Mouse (Mus musculus) lung, postnatal 0 days (tissue): ENCODE measurements around the gene Grik4. TPM values are rescaled to one million over a fixed set of nuclear protein-coding genes. Genes with fewer than 3 reads are reported as not detected.
A peak's percentile ranks its signal among the peaks of the same experiment; 100 is the strongest.

Experiments used
- ATAC-seq: fragments of 200-750 bp; cut with Nextera tagmentation; 2 replicates; pipeline ENCODE4 v1.8.0; 2017; ENCODE audit warnings: moderate library complexity
- DNase-seq: peaks from one replicate; pipeline ENCODE4 v3.0.0-alpha.2; 2016; ENCODE audit warnings: low spot score
- H3K27ac ChIP-seq: fragments of 300-500 bp; sonication (generic); 2 replicates; pipeline ENCODE4 v1.5.1; 2014; ENCODE audit warnings: antibody characterized with exemption, mild to moderate bottlenecking, low read length, mixed read lengths
- H3K27me3 ChIP-seq: fragments of 300-500 bp; sonication (generic); replicated peaks from 2 replicates; pipeline ENCODE4 v1.6.1; 2014; ENCODE audit warnings: low read length, mixed read lengths; ENCODE audit not compliant: insufficient read depth
- H3K36me3 ChIP-seq: fragments of 300-500 bp; sonication (generic); 2 replicates; pipeline ENCODE4 v1.6.1; 2014; ENCODE audit warnings: low read length, mixed read lengths; ENCODE audit not compliant: insufficient read depth
- H3K4me1 ChIP-seq: fragments of 300-500 bp; sonication (generic); 2 replicates; pipeline ENCODE4 v1.6.1; 2014; ENCODE audit warnings: antibody characterized with exemption, low read depth, low read length, mixed read lengths; ENCODE audit not compliant: insufficient read depth
- H3K4me2 ChIP-seq: fragments of 300-500 bp; sonication (generic); replicated peaks from 2 replicates; pipeline ENCODE4 v1.6.1; 2014; ENCODE audit warnings: low read depth, mild to moderate bottlenecking, low read length, moderate library complexity, mixed read lengths
- H3K4me3 ChIP-seq: fragments of 300-500 bp; sonication (generic); 2 replicates; pipeline ENCODE4 v1.5.1; 2014; ENCODE audit warnings: low read depth, low read length
- H3K9ac ChIP-seq: fragments of 300-500 bp; sonication (generic); replicated peaks from 2 replicates; pipeline ENCODE4 v1.6.1; 2014; ENCODE audit warnings: low read depth, mild to moderate bottlenecking
- H3K9me3 ChIP-seq: fragments of 300-500 bp; sonication (generic); 2 replicates; pipeline ENCODE4 v1.6.1; 2016; ENCODE audit warnings: low read length, mixed read lengths
- CTCF ChIP-seq: IDR thresholded peaks from 2 replicates; pipeline ENCODE4 v1.5.1; 2016; ENCODE audit warnings: antibody characterized with exemption, mild to moderate bottlenecking
- EP300 ChIP-seq: IDR thresholded peaks from 2 replicates; pipeline ENCODE4 v1.6.1; 2016; ENCODE audit warnings: antibody characterized with exemption, mild to moderate bottlenecking, control low read depth
- WGBS: fragments of 180-500 bp; shearing (Covaris S2); extraction: QIAGEN DNeasy Blood & Tissue Kit; methylation state at CpG from one replicate; pipeline ENCODE4 v1.1.7; 2014; 5-methylcytosine and 5-hydroxymethylcytosine counted together
- polyA plus RNA-seq: library from polyadenylated mRNA; unstranded; fragments of >200 nt; fragmentation: Nextera tagmentation; extraction: Ambion mirVana; gene quantifications from 2 replicates; pipeline ENCODE4 v1.2.1, GENCODE M21; 2015

Gene Grik4
- polyA plus RNA-seq, 1 experiment from 2014 or later = 0.47 TPM

DNA sequence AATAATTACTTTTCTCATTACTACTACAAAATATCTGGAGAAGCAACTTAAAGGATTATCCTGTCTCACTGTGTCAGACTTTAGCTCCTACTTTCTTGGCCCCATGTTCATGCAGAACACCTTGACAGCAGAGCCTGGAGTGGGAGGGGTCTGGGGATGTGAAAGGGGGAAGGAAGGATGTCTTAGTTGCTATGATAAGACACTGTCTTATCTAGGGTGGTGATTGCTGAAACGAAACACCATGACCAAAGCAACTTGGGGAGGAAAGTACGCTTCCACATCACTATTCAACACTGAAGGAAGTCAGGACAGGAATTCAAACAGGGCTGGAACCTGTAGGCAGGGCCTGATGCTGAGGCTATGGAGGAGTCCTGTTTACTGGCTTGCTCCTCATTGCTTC is 448.0 kb downstream of the Grik4 start:
- Histone ChIP-seq H3K4me3 (no peak overlapping the region), H3K9ac (no peak overlapping the region), H3K27me3 (no peaks in the 10 kb centered on the region), H3K27ac (no peak overlapping the region), H3K4me1 (no peaks in the 10 kb centered on the region), H3K36me3 (no peaks in the 10 kb centered on the region), H3K4me2 (no peak overlapping the region), H3K9me3 (no peaks in the 10 kb centered on the region)
- DNase-seq (no peak), ATAC-seq (no peak)
- 67% methylated on average over 2 of the region's 2 CpGs for WGBS
- TF ChIP-seq EP300 = no peak
- no peak for TF ChIP-seq CTCF

DNA sequence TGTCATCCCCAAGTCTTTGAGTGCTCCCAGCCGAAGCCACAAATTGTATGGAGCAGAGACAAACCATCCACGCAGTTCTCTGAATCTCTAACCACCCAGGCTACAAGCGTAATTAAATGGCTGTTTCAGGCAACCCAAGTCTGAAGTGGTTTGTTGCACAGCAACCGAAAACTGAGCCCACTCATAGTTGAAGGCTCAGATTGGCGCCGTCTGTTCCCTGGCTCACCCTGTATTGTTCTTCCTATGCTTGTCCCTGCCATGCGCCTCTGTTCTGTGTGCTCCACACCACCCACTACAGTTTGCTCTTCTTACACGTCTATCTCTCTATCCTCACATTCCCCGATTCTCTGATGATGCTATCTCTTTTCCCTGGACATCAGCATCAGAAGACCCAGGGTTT is 452.5 kb downstream of the Grik4 start:
- TF ChIP-seq EP300 = no peak
- no peak for ATAC-seq
- Histone ChIP-seq H3K36me3 (no peaks in the 10 kb centered on the region), H3K27me3 (no peaks in the 10 kb centered on the region), H3K9ac (no peak overlapping the region), H3K9me3 (no peaks in the 10 kb centered on the region), H3K27ac (no peak overlapping the region), H3K4me3 (no peak overlapping the region), H3K4me2 (no peak overlapping the region), H3K4me1 (no peaks in the 10 kb centered on the region)
- DNase-seq = no peak
- 61% methylated on average over 9 of the region's 9 CpGs for WGBS

DNA sequence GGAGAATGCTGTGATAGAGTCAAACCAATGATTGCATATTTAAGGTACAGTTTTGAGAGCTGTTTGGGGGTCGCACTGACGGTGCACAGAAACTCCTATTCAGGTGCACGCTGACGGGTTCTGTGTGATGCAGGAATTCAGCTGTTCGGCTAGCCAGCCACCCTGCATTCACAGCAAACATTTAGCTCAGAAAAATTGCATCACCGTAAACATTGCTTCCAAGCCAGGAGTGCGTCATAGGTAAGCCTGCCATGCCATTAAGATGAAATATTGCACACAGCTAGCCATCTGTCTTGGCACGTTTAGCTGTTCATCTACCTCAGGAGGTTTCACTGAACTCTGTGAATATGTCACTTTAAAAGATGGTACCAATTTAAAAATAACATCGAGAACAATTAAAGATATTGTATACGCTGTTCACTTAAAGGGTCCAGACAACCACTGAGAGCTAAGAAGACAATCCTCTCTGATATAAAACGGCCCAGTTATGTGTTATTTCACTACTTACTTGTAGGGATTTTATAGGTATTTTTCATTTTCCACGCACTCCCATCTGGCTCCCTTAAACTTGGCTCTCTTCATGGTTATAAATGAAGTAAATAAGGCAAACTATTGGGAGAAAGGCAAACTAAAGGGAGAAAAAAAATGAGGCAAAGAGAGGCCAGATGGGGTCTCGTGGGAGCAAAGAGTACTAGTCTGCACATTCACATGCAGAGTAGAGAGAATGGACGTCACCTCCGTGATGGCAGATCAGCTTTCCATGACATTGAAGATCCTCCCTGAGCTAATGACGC is 453.5 kb downstream of the Grik4 start:
- WGBS = 82% methylated on average over 16 of the region's 16 CpGs
- DNase-seq (no peak), ATAC-seq (no peak)
- Histone ChIP-seq H3K27me3 (no peaks in the 10 kb centered on the region), H3K4me1 (no peaks in the 10 kb centered on the region), H3K9me3 (no peaks in the 10 kb centered on the region), H3K36me3 (no peaks in the 10 kb centered on the region), H3K27ac (no peak overlapping the region), H3K4me3 (no peak overlapping the region), H3K4me2 (no peak overlapping the region), H3K9ac (no peak overlapping the region)
- TF ChIP-seq CTCF (no peak), EP300 (no peak)

DNA sequence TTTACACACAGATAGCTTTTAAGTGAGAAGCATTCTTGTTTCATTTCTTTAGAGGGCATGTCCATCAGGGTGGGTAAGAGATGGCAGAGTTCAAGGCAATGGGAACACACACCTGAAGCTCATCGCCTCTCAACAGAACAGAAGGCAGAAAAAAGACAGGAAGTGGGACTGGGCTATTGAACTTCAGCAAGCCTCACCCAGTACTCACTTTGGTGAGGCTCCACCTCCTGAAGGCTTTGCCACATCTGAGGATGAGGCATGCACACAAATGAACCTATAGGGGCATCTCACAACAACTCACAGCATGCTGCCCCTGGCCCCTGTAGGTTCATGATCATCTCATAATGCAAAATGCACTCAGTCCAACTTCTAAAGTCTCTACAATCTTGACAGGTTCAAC is 456.2 kb downstream of the Grik4 start:
- no peak overlapping the region for H3K4me3 ChIP-seq
- no peaks in the 10 kb centered on the region for H3K9me3 ChIP-seq
- H3K27me3 ChIP-seq = no peaks in the 10 kb centered on the region
- H3K4me2 ChIP-seq = no peak overlapping the region
- no peak for TF ChIP-seq CTCF
- no peak for TF ChIP-seq EP300
- H3K9ac ChIP-seq = no peak overlapping the region
- H3K27ac ChIP-seq = no peak overlapping the region
- DNase-seq = no peak
- no peaks in the 10 kb centered on the region for H3K4me1 ChIP-seq
- ATAC-seq = no peak
- 83% methylated on average over 1 of the region's 1 CpGs for WGBS
- H3K36me3 ChIP-seq = no peaks in the 10 kb centered on the region

DNA sequence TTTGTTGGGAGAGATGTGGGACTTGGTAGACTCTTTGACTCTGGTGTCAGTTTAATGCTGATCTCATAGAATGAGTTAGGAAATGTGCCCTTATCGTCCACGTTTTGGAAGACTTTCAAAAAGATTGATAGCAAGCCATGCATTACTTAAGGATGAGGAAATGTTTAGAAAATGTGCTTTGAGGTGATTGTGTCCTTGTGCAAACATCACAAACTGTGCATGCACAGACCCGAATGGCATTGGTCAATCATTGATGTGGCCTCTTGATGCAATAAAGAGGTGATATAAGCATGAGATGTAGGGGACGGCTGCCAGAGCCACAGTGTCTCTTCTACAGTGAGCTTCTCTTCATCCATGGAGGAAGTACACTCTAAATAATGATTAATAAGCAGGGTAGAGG is 457.4 kb downstream of the Grik4 start:
- TF ChIP-seq EP300 = no peak
- no peak for TF ChIP-seq CTCF
- H3K9me3 ChIP-seq = no peaks in the 10 kb centered on the region
- H3K4me1 ChIP-seq = no peaks in the 10 kb centered on the region
- no peak overlapping the region for H3K9ac ChIP-seq
- no peak overlapping the region for H3K27ac ChIP-seq
- no peaks in the 10 kb centered on the region for H3K27me3 ChIP-seq
- ATAC-seq = peak; percentile 38; the same call in 1 of the 2 replicates
- H3K36me3 ChIP-seq = no peaks in the 10 kb centered on the region
- no peak overlapping the region for H3K4me2 ChIP-seq
- DNase-seq = peak; percentile 41
- H3K4me3 ChIP-seq = no peak overlapping the region
- WGBS = 23% methylated on average over 4 of the region's 4 CpGs

DNA sequence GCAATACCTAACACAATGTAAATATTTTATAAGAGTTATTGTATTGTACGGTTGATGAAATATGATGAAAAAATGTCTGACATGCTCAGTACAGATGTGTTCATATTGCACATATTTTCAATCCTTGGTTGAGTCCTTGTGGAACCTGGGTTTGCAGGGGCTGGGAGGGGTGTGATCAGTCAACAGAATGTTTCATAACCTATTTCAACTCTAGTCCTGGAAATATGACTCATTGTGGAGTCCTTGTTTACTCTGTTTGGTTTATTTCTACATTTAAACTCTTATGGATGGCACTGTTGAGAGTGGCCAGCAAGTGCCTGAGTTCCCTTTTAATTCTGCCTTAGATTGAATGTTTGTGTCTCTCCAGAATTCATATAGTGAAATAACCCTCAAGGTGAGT is 459.6 kb downstream of the Grik4 start:
- peak; percentile 62 for DNase-seq
- peak; percentile 28; the same call in 1 of the 2 replicates for ATAC-seq
- Histone ChIP-seq H3K27me3 (no peaks in the 10 kb centered on the region), H3K36me3 (no peaks in the 10 kb centered on the region), H3K9me3 (no peaks in the 10 kb centered on the region), H3K27ac (no peak overlapping the region), H3K4me1 (no peaks in the 10 kb centered on the region), H3K9ac (no peak overlapping the region), H3K4me3 (no peak overlapping the region), H3K4me2 (no peak overlapping the region)
- TF ChIP-seq EP300 = peak; percentile 58; the same call in 1 of the 2 replicates
- no peak for TF ChIP-seq CTCF
- 74% methylated on average over 1 of the region's 1 CpGs for WGBS
